Mouse (Mus musculus) adrenal gland (tissue): ENCODE measurements around the gene Egfr.

Experiments used
- intact Hi-C: fragments of 180-260 bp; cut with DNase I; formaldehyde crosslinking; loops from one replicate; pipeline ENCODE4 v1.15.1; 2025

Egfr gene

GRCm38 (mm10) chr11:16823830-16824545 lies 72.0 kb downstream of the Egfr start:
- intact Hi-C loops: no loop called here

GRCm38 (mm10) chr11:16829468-16829867 lies 77.5 kb downstream of the Egfr start:
- intact Hi-C loops: no loop called here

GRCm38 (mm10) chr11:16830531-16831227 lies 78.7 kb downstream of the Egfr start:
- intact Hi-C loops: no loop called here

- intact Hi-C loops: no loop called here
Measured at GRCm38 (mm10) chr11:16831974-16832464, 80.0 kb downstream of the Egfr start.

GRCm38 (mm10) chr11:16838772-16839171 lies 86.8 kb downstream of the Egfr start:
- intact Hi-C loops: no loop called here

GRCm38 (mm10) chr11:16842924-16843323 lies 90.9 kb downstream of the Egfr start:
- intact Hi-C loops: no loop called here

GRCm38 (mm10) chr11:16843889-16844568 lies 92.0 kb downstream of the Egfr start:
- intact Hi-C loops: no loop called here

GRCm38 (mm10) chr11:16848881-16849280 lies 96.9 kb downstream of the Egfr start:
- intact Hi-C loops: no loop called here

- intact Hi-C loops: no loop called here
Measured at GRCm38 (mm10) chr11:16851361-16851760, 99.4 kb downstream of the Egfr start.

- intact Hi-C loops: no loop called here
Measured at GRCm38 (mm10) chr11:16854111-16854510, 102.1 kb downstream of the Egfr start.

- intact Hi-C loops: no loop called here
Measured at GRCm38 (mm10) chr11:16857346-16857745, 105.3 kb downstream of the Egfr start.

GRCm38 (mm10) chr11:16861037-16861436 lies 109.0 kb downstream of the Egfr start:
- intact Hi-C loops: loop anchor here (10.0 kb wide), 1 partner anchor 336 kb away; no protein-coding TSS in a partner anchor

GRCm38 (mm10) chr11:16863547-16863946 lies 111.5 kb downstream of the Egfr start:
- intact Hi-C loops: loop anchor here (10.0 kb wide), 1 partner anchor 339 kb away; no protein-coding TSS in a partner anchor

- intact Hi-C loops: loop anchor here (10.0 kb wide), 1 partner anchor 340 kb away; no protein-coding TSS in a partner anchor
Measured at GRCm38 (mm10) chr11:16864980-16865561, 113.1 kb downstream of the Egfr start.

GRCm38 (mm10) chr11:16868051-16868450 lies 116.0 kb downstream of the Egfr start:
- intact Hi-C loops: loop anchor here (10.0 kb wide), 1 partner anchor 343 kb away; no protein-coding TSS in a partner anchor

- intact Hi-C loops: loop anchor here (10.0 kb wide), 1 partner anchor 345 kb away; no protein-coding TSS in a partner anchor
Measured at GRCm38 (mm10) chr11:16869506-16869905, 117.5 kb downstream of the Egfr start.

- intact Hi-C loops: no loop called here
Measured at GRCm38 (mm10) chr11:16871120-16871519, 119.1 kb downstream of the Egfr start.

- intact Hi-C loops: no loop called here
Measured at GRCm38 (mm10) chr11:16877676-16878378, 125.8 kb downstream of the Egfr start.

- intact Hi-C loops: no loop called here
Measured at GRCm38 (mm10) chr11:16881932-16882331, 129.9 kb downstream of the Egfr start.

GRCm38 (mm10) chr11:16886152-16886551 lies 134.1 kb downstream of the Egfr start:
- intact Hi-C loops: no loop called here

- intact Hi-C loops: no loop called here
Measured at GRCm38 (mm10) chr11:16888086-16888485, 136.1 kb downstream of the Egfr start.
